Mouse (Mus musculus) left cerebral cortex, adult 18-20 months (tissue): ENCODE measurements around the gene Hnrnpl. TPM values are rescaled to one million over a fixed set of nuclear protein-coding genes. Genes with fewer than 3 reads are reported as not detected.

ENCODE experiments used
- DNase-seq, 2 experiments: peaks; one replicate each; pipeline ENCODE4 v3.0.0; 2021 to 2022; ENCODE audit warnings: low spot score in 2 of 2, mixed read lengths in 1 of 2
- total RNA-seq, 2 experiments: library from RNA; stranded (reverse); gene quantifications; 2 replicates each; pipeline ENCODE4 v1.2.3; 2021

The Hnrnpl gene
- total RNA-seq, 2 experiments from 2014 or later: 427 to 456 TPM

- DNase-seq: no peak
These were observed 3.4 kb downstream of the Hnrnpl start for GRCm38 (mm10) chr7:28811640-28812275.

DNA sequence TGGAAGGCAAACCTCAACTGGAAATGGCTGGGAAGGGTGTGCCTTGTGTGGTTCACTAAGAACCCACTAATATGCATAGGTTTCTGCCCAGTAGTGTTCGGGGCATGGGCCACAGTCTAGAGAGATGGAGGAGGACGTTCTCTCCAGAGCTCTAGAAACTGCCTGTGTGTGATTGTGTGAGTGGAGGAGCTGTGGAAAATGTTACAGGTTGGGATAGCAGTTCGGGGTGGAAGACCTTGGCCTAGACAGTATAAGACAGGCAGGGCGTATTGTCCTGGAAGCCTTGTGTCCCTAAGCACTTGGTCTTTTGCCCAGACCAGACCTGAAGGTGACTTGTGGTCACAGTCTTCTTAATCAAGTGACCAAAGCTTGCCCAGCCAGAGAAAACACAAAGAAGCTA is 4.1 kb downstream of the Hnrnpl start:
- no peak for DNase-seq

DNA sequence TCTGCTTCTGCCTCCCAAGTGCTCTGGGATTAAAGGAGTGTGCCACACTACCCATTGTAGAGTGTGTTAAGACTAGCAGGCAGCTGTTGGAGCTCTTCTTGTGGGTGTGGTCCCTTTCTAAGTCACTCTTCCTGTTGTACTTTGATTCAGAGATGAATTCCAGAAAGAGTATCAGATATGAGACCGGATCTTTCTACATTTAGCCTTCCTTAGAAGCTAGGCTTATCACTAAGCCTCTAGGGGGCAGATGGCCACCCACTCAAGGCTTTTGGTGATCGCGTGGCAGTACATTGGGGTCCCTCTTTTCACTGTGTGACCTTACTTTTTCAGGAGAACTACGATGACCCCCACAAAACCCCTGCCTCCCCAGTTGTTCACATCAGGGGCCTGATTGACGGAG is 4.6 kb downstream of the Hnrnpl start:
- DNase-seq: no peak

GRCm38 (mm10) chr7:28814306-28815034 is 6.1 kb downstream of the Hnrnpl start:
- no peak for DNase-seq

DNA sequence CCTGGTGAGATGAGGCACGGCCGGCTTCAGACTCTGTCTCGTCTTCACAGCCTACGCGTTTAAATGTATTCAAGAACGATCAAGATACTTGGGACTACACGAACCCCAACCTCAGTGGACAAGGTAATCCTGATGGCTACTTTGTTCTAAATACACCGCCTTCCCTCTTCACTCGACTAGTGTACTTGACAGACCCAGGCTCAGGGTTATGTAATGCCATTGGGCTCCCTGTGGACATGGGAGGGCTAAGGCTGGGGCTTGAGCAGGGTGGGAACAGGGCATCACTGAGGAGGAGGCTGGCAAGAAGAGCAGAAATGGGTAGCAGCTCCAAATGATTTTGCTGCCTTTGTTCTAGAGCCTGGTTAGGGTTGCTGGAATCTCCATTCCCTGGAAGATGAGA is 6.9 kb downstream of the Hnrnpl start:
- DNase-seq: no peak

DNA sequence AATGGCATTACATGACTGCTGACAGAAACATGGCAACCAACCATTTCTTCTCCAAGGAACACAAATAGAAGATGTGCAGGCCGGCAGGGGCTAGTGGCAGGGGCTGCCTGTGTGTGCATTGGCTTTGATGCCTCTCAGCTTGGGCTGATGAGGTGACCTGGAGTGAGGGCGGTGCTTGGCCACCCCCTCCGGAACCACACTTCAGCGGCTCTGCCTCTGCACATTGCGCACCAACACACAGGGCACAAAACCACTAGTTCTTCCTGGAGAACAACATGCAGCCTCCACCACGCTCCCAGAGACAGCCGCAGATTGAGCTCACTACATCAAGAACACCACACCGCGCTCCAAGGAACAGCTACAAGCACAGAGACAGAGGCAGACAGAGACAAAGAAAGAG is 7.9 kb downstream of the Hnrnpl start:
- DNase-seq: no peak

DNA sequence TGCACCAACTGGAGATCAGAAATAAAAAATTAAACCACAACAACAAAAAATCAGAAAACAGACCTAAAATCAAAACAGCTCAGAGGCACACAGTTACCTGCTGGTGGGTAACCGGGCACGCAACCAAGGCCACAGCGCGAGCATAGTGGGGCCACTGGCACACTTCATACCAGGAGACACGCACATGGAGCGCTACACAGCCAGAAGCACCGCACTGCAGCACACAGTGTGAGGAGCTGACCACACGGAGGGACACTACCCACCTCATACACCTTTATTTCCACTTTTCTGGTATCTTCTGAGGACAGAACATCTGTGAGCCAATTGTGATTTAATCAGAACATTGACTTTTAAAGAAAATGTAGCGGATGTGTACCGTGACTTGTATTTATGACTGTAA is 8.6 kb downstream of the Hnrnpl start:
- DNase-seq: no peak

DNA sequence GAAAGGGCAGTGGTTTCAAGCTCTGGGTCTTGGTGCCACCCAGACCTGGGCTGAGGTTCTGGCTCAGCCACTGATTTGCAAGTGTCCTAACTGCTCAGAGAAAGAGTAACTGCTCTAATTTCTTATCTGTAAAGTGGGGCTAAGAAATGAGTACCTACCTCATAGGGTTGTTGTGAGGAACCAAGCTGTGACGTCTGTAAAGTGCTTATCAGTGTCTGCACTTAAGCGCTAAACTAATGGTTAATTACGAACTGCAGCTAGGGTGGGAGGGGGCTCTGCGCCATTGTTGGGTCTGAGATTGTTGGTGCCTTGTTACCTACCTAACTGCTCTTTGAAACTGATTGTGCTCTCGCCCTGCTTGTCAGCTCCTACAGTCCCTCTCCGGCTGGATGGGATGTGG is 9.2 kb downstream of the Hnrnpl start:
- DNase-seq: no peak

GRCm38 (mm10) chr7:28817957-28818356 is 9.6 kb downstream of the Hnrnpl start:
- DNase-seq: no peak

GRCm38 (mm10) chr7:28818436-28818835 is 10.1 kb downstream of the Hnrnpl start:
- no peak for DNase-seq

DNA sequence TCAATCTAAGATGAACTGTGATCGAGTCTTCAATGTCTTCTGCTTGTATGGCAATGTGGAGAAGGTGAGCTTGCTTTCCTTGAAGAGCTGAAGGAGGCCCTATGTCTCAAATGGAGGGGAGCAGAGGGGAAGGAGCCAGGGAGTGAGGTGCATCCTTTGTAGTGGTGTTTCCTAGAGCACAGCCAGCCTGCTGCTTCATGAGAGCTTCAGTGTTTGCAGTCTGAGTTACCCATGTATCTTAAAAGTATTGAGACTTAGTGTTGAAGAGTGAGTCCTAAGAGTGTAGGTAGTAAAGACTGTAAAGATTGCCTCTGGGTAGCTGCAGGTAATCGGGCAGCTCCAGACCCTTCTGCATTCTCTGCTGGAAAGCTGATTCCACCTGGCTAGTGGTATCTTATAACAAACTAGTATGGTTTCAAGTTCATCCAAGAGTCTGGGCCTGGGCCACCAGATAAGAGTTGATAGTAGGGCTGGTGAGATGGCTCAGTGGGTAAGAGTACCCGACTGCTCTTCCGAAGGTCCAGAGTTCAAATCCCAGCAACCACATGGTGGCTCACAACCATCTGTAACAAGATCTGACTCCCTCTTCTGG is 10.6 kb downstream of the Hnrnpl start:
- no peak for DNase-seq

- DNase-seq: no peak
These were observed 11.2 kb downstream of the Hnrnpl start for GRCm38 (mm10) chr7:28819571-28819970.

- DNase-seq: no peak
These were observed 12.3 kb downstream of the Hnrnpl start for GRCm38 (mm10) chr7:28820358-28821260.

- DNase-seq: peak; percentile 66 to 80
These were observed 13.0 kb downstream of the Hnrnpl start for GRCm38 (mm10) chr7:28821261-28821831.

DNA sequence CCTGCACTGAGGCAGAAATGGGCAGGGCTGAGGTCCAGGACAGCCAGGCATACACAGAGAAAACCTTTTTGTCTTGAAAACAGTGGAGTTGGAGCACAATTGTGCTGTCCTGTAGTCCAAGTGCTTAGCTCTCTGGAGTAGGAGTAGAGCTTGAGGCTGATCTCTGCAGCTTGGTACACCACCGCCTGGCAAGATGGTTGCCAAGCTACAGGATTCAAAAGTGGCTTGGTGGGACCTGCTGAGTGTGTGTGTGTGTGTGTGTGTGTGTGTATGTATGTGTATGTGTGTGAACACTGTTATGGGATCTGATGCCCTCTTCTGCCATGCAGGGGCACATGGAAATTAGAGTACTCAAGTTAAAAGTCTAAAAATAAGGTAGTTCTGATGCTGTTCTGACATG is 14.2 kb downstream of the Hnrnpl start:
- no peak for DNase-seq

DNA sequence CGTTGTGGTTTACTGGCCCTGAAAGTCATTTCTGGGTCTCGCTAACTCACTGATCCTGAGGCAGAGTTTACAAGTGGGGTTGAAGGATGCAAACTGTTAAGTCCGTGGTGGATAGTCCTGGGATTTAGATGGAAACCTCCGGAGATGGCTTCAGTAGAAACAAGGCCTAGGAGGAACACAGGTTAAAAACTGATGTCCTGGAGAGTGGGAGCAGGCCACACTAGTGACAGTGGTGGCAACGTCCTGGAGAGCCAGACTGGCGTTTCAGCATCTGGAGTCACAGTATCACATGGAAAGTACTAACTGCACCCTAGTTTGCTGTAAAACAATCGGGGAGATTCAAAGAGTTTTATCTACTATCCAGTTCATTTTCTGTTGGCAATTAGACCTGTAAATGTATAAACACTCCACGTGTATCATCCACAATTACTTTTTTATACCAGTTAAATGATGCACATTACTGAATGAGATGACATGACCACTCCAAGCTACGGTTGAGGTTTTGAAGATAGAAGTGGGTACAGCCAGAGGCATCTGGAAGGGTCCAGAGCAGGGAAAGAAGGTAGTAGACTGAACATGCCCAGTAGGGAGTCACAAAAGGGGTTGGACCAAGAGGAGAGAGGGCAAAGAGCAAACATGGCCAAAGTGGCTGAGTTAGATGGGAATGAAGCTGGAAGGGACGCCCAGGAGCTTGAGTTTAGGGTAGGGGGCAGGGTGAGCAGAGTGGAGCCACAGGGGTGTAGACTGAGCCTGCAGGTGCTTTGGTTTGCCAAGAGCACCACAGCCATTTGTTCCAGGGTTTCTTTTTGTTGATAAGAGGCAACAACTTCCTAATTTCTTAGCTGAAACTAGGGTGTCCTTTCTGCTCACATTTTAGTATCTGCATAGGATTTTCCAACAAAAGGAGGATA is 14.9 kb downstream of the Hnrnpl start:
- no peak for DNase-seq

DNA sequence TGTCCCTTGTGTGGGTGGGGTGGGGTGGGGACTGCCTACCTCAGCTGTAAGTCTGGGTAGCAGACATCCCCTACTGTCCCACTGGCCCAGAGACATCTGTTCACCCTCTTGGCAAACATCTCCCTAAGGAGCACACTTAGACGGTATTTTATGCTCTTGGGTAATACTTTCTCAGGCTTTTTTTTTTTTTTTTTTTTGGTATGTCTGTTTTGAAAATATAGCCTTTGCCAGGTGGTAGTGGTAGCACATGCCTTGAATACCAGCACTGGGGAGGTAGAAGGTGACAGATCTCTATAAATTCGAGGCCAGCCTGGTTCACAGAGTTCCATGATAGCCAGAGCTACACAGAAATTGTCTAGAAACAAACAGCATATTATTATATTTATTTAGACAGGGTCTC is 15.6 kb downstream of the Hnrnpl start:
- no peak for DNase-seq

GRCm38 (mm10) chr7:28824941-28825685 is 16.8 kb downstream of the Hnrnpl start, which contains the start of gene Ech1:
Gene Ech1, plus strand, starts transcription at chr7:28825217.
- DNase-seq: peak; percentile 86

- no peak for DNase-seq
These were observed 17.5 kb downstream of the Hnrnpl start for GRCm38 (mm10) chr7:28825686-28826401.
